Mouse (Mus musculus) G1E (cell line): Measurements from ENCODE around the gene Tshb. TPM values are rescaled to one million over a fixed set of nuclear protein-coding genes. Genes with fewer than 3 reads are reported as not detected.

Experiments used
- ATAC-seq: 2 replicates; pipeline ENCODE4 v1.8.0; 2016; ENCODE audit warnings: mild to moderate bottlenecking; ENCODE audit not compliant: insufficient number of reproducible peaks, poor library complexity, low FRiP score, severe bottlenecking; ENCODE audit errors: extremely low read depth
- DNase-seq: peaks from one replicate; pipeline ENCODE4 v3.0.0; 2012; ENCODE audit warnings: low spot score
- H3K27me3 ChIP-seq: 2 replicates; pipeline ENCODE4 v1.6.1; 2012; ENCODE audit warnings: mild to moderate bottlenecking, low read length, inconsistent platforms; ENCODE audit not compliant: insufficient read depth
- H3K36me3 ChIP-seq: replicated peaks from 2 replicates; pipeline ENCODE3; 2012; ENCODE audit warnings: mild to moderate bottlenecking, inconsistent platforms
- H3K4me1 ChIP-seq: 2 replicates; pipeline ENCODE4 v1.6.1; 2012; ENCODE audit warnings: low read depth, low read length, inconsistent platforms, mixed read lengths; ENCODE audit not compliant: insufficient read depth
- H3K4me3 ChIP-seq: 2 replicates; pipeline ENCODE4 v1.5.1; 2012; ENCODE audit warnings: low read depth, mild to moderate bottlenecking, inconsistent platforms, low read length, moderate library complexity, mixed read lengths
- H3K9me3 ChIP-seq: replicated peaks from 2 replicates; pipeline ENCODE4 v1.6.1; 2012; ENCODE audit warnings: inconsistent platforms
- CTCF ChIP-seq: IDR thresholded peaks from 2 replicates; pipeline ENCODE4 v1.5.1; 2012; ENCODE audit warnings: low read depth, low read length, inconsistent platforms, mixed read lengths
- GATA1 ChIP-seq: IDR thresholded peaks from 2 replicates; pipeline ENCODE4 v1.6.1; 2012; ENCODE audit warnings: borderline replicate concordance, low read length, inconsistent platforms, mixed read lengths
- GATA2 ChIP-seq: IDR thresholded peaks from 2 replicates; pipeline ENCODE4 v1.6.1; 2012; ENCODE audit warnings: low read depth, low read length, inconsistent platforms, borderline replicate concordance
- POLR2AphosphoS5 ChIP-seq: IDR thresholded peaks from 2 replicates; pipeline ENCODE4 v1.6.1; 2012; ENCODE audit warnings: low read depth, low read length, inconsistent platforms; ENCODE audit not compliant: insufficient replicate concordance
- TAL1 ChIP-seq: conservative IDR thresholded peaks from 2 replicates; pipeline ENCODE4 v1.6.1; 2012; ENCODE audit warnings: low read depth, low read length, inconsistent platforms, mixed read lengths
- polyA plus RNA-seq: library from polyadenylated mRNA; stranded (reverse); fragments of >175 nt; gene quantifications from 2 replicates; pipeline ENCODE4 v1.2.3, GENCODE M21; 2012
- total RNA-seq, 2 experiments: library from RNA; stranded (forward) in 1 of 2; stranded (reverse) in 1 of 2; fragments of 200-1000 nt in 1 of 2; fragments of >200 nt in 1 of 2; fragmentation: Nextera tagmentation in 1 of 2; gene quantifications; 2 replicates each; pipeline ENCODE4 v1.2.3; 2014 to 2017

The Tshb gene
- total and polyA plus RNA-seq, 3 experiments, result 0.11 TPM; not detected in 2

DNA sequence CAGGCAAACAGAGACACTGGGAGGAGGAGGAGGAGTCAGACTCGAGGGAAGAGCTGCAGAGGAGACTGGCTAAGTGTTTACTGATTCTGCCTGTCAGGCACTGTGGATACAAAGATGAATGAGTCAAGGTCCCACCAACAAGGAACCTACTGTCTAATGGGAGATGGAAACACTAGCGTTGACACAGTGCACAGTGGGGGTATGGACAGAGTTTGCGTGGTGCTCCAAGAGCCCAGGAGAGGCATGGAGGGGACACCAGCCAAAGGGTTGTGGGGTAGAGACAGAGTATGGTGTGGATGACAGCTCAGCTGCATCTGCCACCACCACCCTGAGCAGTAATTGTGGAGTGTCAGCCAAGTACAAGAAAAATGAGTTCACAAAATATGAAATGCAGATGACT is 20.1 kb downstream of the Tshb start:
- DNase-seq, result no peak
- Histone ChIP-seq H3K9me3 (no peaks in the 10 kb centered on the region), H3K4me3 (no peak overlapping the region), H3K4me1 (no peaks in the 10 kb centered on the region), H3K36me3 (no peaks in the 10 kb centered on the region), H3K27me3 (peaks cover 17% of the 10 kb centered on the region)
- TF ChIP-seq POLR2AphosphoS5 (no peak), TAL1 (no peak), GATA2 (no peak), CTCF (no peak), GATA1 (no peak)
- ATAC-seq, result no peak

DNA sequence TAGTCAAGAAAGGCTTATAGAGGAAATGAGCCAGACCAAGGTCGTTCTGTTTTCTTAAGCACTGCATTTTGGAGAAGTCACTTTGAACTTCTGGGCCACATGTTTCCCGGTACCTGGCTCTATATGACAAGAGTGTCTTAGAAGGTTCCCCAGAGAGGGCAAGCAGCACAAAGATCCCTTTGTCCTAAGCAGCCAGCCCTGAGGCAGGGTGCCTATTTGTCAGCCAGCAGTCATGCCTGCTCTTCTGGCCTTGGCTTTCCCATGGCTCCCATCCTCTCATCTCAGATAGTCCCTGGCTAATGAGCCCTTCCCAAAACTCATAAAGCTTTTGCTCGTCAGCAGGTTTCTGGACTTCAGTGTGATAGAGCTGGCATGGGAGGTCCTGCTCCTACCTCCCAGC is 22.3 kb downstream of the Tshb start:
- Histone ChIP-seq H3K36me3 (no peaks in the 10 kb centered on the region), H3K27me3 (peaks cover 24% of the 10 kb centered on the region), H3K4me1 (no peaks in the 10 kb centered on the region), H3K9me3 (no peaks in the 10 kb centered on the region), H3K4me3 (no peak overlapping the region)
- DNase-seq (no peak), ATAC-seq (no peak)
- TF ChIP-seq GATA2, result no peak
- no peak for TF ChIP-seq CTCF
- no peak for TF ChIP-seq GATA1
- TF ChIP-seq TAL1, result no peak
- no peak for TF ChIP-seq POLR2AphosphoS5

DNA sequence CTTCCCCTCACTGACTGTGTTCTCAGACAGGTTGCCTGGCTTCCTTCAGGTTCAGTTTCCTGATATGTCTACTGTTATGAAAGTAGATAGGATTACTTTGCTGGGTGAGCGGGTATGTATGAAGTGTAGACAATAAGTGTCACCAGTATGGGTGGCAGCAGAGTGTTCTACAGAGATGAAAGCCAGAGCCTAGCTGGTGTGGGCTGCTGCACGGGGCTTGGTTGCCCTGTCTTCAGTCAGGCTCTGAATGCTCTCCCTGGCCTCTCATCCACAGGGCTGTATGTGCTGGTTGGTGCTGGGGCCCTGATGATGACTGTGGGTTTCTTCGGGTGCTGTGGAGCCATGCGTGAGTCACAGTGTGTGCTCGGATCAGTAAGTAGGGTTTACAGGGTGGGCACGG is 25.5 kb downstream of the Tshb start:
- H3K27me3 ChIP-seq, result peaks cover 17% of the 10 kb centered on the region
- TF ChIP-seq POLR2AphosphoS5 (no peak), TAL1 (no peak), GATA2 (no peak), CTCF (no peak), GATA1 (no peak)
- DNase-seq (no peak), ATAC-seq (no peak)
- no peaks in the 10 kb centered on the region for H3K36me3 ChIP-seq
- no peak overlapping the region for H3K4me3 ChIP-seq
- no peaks in the 10 kb centered on the region for H3K9me3 ChIP-seq
- H3K4me1 ChIP-seq, result no peaks in the 10 kb centered on the region

DNA sequence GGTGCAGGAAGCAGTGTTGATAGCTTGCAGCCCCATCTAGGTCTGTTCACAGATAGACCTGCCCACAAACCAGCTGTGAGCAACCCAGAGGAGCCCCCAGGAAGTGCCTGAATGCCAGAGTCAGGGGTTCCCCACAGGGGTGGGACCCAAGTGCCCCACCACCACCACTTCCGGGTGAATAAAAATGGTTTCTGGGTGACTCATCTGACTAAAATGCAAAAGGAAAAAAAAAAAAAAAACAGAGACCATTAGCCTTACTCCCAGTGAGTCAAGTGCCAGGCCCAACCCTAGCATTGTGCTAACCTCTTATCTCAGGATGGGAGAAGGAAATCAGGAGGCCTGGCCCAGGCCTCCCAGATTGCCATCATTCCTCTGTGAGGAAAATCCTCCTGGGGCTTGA is 26.7 kb downstream of the Tshb start:
- Histone ChIP-seq H3K36me3 (no peaks in the 10 kb centered on the region), H3K4me3 (no peak overlapping the region), H3K4me1 (no peaks in the 10 kb centered on the region), H3K27me3 (peaks cover 15% of the 10 kb centered on the region), H3K9me3 (no peaks in the 10 kb centered on the region)
- DNase-seq (no peak), ATAC-seq (no peak)
- TF ChIP-seq TAL1 (no peak), GATA1 (no peak), CTCF (no peak), POLR2AphosphoS5 (no peak), GATA2 (no peak)

DNA sequence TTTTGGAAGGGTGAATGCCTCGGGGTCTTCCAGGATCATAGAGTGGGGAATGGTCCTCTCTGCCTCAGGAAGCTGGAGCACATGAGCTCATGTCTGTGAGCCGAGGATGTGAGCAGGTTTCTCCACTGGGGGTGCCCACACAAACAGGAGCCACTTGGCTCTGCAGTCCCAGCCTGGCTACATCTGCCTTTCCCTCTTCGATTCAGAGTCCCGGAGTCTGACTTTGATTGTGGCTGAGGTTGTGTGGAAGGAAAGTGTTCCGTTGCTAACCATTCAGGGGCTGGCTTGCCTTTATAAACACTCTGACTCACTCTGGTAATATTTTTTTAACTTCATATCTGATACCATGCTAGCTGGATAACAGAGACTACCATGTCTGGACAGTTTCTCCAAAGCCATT is 30.1 kb downstream of the Tshb start:
- H3K4me1 ChIP-seq, result no peaks in the 10 kb centered on the region
- DNase-seq, result no peak
- no peaks in the 10 kb centered on the region for H3K9me3 ChIP-seq

DNA sequence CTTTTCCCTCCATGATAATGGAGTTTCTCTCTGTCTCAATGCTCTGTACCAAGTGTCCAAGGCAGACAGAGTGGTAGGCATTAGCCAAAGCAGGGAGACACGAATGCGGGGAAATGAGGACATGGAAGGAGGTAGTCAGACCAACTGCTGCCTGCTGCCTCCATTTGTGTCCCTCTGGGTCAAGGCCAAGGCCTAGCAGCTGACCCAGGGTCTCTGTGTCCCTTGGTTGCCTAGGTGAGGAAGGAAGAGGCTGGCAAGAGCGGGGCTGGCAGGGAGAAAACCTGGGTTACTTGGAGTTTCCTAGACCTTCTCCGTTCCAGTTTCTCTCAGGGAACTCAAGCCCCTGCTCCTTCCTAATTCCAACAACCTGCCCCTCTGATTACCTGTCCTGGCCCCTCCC is 30.5 kb downstream of the Tshb start:
- no peaks in the 10 kb centered on the region for H3K36me3 ChIP-seq
- ATAC-seq (no peak), DNase-seq (no peak)
- no peaks in the 10 kb centered on the region for H3K9me3 ChIP-seq
- TF ChIP-seq TAL1, result no peak
- TF ChIP-seq POLR2AphosphoS5, result no peak
- no peak for TF ChIP-seq GATA2
- no peak for TF ChIP-seq CTCF
- no peak for TF ChIP-seq GATA1
- peaks cover 6% of the 10 kb centered on the region for H3K27me3 ChIP-seq
- no peak overlapping the region for H3K4me3 ChIP-seq
- H3K4me1 ChIP-seq, result no peaks in the 10 kb centered on the region

More for the DNA sequence above, 30.1 kb downstream of the Tshb start:
- Histone ChIP-seq H3K4me3 (no peak overlapping the region), H3K36me3 (no peaks in the 10 kb centered on the region), H3K27me3 (peaks cover 9% of the 10 kb centered on the region)
- ATAC-seq, result no peak
- TF ChIP-seq GATA1, result no peak
- no peak for TF ChIP-seq TAL1
- no peak for TF ChIP-seq CTCF
- TF ChIP-seq GATA2, result no peak
- no peak for TF ChIP-seq POLR2AphosphoS5

DNA sequence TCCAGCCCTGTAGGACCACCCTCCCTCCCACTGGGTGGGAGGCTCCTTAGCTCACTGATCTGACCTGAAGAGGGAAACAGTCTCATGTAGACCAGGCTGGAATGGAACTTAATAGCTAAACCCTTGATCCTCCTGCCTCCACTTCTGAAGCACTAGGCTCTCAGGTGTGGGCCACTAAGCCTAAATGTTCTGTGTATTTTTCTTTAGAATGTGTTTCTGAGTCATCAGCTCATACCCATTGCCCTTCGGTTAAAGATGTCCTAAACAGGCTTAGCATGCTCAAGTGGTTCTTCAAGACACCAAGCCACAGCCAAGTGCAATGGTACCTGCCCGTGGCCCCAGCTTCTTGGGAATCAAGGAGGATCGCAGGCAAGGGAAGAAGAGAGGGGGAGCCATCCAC is 31.0 kb downstream of the Tshb start:
- H3K36me3 ChIP-seq, result no peaks in the 10 kb centered on the region
- DNase-seq (no peak), ATAC-seq (no peak)
- H3K27me3 ChIP-seq, result peaks cover 3% of the 10 kb centered on the region; the same call in 1 of the 2 replicates
- H3K9me3 ChIP-seq, result no peaks in the 10 kb centered on the region
- H3K4me3 ChIP-seq, result no peak overlapping the region
- TF ChIP-seq TAL1, result no peak
- H3K4me1 ChIP-seq, result no peaks in the 10 kb centered on the region
